Mouse (Mus musculus): Measurements from ENCODE around the gene Chpf2.

DNA sequence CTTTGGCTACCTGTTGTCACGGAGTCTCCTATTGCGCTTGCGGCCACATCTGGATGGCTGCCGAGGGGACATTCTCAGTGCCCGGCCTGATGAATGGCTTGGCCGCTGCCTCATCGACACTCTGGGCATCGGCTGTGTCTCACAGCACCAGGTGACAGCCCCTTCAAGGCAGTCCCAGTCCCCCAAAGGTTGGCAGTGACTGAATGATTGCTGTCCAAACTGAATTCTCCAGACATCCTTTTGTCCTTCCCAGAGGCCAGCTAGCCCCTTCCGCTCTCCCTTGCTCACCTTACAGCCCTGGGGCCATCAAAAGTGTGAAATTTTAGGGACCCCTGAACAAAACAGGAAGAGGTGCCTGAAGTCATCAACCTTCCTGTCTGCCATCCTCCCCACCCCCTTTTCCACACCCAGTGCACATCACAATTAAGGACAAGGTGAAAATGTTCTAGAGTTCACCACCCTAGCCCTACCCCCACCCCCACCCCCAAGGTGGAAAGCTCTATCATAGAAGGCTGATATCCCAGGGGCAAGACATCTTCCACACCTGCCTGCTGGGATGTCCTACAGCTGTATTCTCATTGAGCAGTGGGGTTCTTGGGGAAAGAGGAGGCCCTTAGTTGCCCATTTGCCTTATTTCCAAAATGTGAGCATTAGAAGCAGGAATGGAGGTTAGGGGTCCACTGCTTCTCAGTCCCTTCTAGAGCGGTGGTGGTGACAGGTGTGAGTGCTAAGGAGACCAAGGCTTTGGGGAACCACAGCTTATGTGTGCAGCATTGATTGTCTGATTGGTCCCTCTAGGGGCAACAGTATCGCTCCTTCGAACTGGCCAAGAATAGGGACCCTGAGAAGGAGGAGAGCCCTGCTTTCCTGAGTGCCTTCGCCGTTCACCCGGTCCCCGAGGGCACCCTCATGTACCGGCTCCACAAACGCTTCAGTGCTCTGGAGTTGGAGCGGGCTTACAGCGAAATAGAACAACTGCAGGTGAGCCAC, 3.3 kb downstream of the Chpf2 start:
- TF ChIP-seq CTCF (IDR thresholded peaks at IDR 0.05; ENCODE audit: borderline replicate concordance, insufficient read depth, low read depth, low read length) = no peak
- TF ChIP-seq POLR2A (IDR thresholded peaks at IDR 0.05; ENCODE audit: borderline replicate concordance, insufficient read depth, low read length) = no peak

All from cerebellum, adult 2 months (tissue).